Mouse (Mus musculus): ENCODE measurements around the gene Atxn7l3. TPM values are rescaled to one million over a fixed set of nuclear protein-coding genes. Genes with fewer than 3 reads are reported as not detected.

Atxn7l3 gene
- 100 to 1,000 TPM; 168 to 171 TPM for total RNA-seq (2021)
- long read RNA-seq, transcript Atxn7l3-201 (13 exons, 3,688 nt), result major isoform, 59 of 141 reads
- long read RNA-seq, transcript Atxn7l3-202 (13 exons, 3,706 nt), result minor isoform, 5 of 141 reads
- long read RNA-seq, partial matches to known transcripts, result 4 of 141 reads
- long read RNA-seq, other reads (novel, unspliced or antisense), result 72 of 141 reads

DNA sequence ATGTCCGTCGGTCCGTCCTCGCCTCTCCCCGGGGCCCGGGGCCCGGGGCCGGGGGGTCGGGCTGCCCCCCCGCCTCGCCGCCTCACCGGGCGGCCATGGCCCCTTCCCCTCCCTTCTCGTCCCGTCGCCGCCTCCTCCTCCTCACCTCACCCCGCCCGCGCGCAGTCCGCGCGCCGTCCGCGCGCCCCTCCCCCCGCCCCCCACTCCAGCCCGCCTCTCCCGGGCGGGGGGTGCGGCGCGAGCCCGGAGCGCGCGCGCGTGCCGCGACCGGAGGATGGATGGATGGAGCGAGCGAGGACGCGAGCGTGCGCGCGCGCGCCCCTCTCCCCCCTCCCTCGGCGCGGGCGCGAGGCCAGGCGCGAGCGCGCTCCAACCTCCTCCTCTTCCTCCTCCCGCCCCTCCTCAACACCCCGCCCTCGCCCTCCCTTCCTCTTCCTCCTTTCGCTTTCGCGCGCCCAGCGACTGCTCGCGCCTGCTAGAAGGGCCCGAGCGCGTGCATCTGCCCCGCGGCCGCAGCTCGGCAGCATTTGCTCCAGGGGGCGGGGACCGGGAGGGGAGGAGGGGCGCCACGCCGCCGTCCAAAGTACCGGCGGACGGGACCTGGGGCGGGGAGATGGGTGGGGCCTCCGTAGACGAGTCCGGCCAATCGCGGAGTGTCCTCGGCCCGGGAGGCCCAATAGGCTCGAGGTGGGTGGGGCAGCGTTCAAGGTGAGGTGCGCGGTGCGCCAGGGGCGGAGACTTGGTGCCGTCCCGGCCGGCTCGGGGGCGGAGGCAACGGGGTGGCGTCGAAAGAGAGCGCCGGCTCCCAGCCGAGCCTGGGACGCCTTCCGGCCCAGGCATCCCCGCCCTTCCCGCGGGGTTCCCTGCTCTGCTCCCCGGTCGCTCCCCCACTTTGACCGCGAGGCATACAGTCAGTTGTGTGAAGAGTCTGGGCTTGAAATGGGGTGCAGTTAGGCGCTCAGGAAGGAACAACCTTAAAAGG is at the start of gene Atxn7l3:
TSS of gene Atxn7l3 (minus strand) at position 141 of the 982 bp plus-strand sequence.
- DNase-seq (ENCODE audit: low spot score in 2 of 2), result peak; percentile 98 to 99

DNA sequence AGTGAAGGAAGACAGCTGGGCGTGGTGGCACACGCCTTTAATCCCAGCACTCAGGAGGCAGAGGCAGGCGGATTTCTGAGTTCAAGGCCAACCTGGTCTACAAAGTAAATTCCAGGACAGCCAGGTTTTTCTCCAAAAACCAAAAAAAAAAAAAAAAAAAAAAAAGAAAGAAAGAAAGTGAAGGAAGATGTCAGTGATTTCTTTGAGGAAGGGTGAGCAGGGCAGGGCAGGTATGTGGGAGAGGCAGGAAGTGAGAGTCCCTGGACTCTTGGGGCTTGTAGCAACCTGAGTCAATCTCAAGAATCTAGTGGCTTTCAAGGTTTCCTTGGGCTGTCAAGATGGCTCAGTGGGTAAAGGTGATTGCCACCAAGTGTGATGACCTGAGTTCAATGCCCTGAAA is 48.0 kb upstream of the Atxn7l3 start:
- no peak for DNase-seq (ENCODE audit: low spot score in 2 of 2)

DNA sequence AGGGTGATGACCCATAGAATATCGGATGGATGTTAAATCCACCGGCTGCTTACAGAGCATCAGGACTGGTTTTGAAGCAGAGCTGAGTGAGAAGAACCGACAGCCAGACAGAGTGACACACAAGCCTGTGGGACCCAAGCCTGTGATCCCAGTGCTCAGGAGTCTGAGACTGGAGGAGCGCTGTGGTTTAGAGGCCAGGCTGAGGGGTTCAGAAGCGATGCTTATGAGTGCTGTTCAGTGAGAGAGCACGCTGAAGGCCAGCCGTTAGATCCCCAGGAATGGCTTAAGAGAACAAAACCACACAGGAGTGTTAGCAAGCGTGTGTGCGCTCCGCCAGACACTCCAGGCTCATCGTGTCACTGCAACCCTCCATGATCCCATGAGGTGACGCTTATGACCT is 46.3 kb upstream of the Atxn7l3 start:
- no peak for DNase-seq (ENCODE audit: low spot score in 2 of 2)

DNA sequence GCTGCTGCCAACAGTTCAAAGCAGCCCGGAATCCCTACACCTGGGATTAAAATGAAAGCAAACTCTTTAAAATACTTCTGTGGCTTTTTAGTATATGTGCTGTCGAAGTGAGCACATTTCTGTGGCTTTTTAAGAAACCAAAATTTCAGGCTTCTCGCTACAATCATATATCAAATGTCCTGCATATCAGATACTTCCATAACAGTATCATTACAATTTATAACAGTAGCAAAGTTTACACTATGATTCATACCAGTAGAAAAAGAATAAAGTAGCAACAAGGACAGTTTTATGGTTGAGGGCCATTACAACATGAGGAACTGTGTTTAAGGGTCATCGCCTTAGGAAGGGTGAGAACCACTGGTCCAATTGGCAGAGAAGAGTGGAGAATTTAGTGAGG is 44.7 kb upstream of the Atxn7l3 start:
- no peak for DNase-seq (ENCODE audit: low spot score in 2 of 2)

DNA sequence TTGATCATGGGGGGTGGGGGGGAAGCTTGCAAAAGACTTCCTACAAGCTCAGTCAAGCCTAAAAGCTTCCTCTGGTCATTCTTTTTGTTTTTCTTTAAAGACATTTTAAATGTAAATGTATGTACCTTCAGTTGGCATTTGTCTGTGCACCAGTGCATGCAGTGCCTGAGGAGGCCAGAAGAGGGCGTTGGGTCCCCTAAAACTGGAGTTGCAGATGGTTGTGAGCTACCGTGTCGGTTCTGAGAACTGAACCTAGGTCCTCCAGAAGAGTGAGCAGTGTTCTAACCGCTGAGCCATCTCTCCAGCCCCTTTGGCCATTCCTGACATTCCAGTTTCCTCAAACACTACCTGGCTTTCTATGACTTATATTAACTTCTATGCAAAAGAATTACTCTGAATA is 43.2 kb upstream of the Atxn7l3 start:
- DNase-seq (ENCODE audit: low spot score in 2 of 2), result no peak

DNA sequence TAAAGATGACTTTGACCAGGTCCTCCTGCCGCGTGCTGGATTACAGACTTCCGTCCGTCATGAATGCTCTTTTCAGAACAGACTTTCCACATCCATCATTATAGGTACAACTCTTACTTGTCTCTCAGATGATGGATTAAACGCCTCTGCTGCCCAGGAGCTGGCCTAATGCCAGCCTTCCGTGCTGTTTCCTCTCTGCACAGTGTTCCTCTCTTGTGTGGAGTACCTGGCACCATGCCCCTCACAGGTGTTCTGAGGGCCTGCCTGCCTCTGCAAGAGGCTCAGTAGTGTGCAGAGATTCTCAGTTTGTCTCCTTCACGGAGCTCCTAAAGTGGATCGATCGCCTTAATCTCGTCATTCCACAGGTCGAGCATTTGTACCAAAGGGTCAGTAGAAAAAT is 42.8 kb upstream of the Atxn7l3 start:
- DNase-seq (ENCODE audit: low spot score in 2 of 2), result no peak

- peak in 1 of 2 experiments; percentile 46 for DNase-seq (ENCODE audit: low spot score in 2 of 2)
These were observed 42.1 kb upstream of the Atxn7l3 start for GRCm38 (mm10) chr11:102338561-102338960.

- DNase-seq (ENCODE audit: low spot score in 2 of 2), result no peak
These were observed 41.5 kb upstream of the Atxn7l3 start for GRCm38 (mm10) chr11:102337921-102338320.

- no peak for DNase-seq (ENCODE audit: low spot score in 2 of 2)
These were observed 39.8 kb upstream of the Atxn7l3 start for GRCm38 (mm10) chr11:102336191-102336590.

DNA sequence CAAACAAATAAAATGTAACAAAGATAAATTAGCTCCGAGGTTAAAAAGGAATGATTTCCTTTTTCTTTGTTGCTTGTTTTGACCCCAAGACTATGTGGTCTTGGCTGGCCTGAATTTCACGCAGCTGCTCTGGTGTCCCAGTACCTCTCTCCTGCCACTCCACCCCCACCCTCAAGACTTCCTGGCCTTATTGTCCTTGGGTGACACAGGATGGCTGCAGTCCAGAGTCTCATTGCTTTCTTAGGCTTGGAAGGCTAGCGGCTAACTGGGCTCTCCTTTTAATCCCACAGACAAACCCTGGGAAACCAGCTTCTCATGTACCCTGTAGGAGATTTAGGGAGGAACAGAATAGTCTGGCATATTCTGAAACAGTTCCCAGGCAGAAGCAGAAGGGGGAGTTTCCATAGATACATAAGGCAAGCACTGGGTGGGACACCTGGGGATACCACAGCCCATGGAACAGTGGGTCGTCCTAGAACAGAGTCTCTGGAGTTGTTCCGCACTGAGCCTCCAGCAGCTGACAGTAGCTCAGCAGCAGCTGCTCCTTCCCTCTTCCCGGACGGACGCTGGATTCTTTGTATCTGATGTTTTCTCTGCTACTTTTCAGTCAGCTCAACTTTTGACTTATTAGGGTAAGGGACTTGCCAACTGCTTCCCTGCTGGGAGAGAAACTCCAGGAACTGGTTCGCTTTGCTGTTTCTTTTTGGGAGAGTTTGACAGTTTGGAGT is 38.7 kb upstream of the Atxn7l3 start:
- DNase-seq (ENCODE audit: low spot score in 2 of 2), result no peak

- no peak for DNase-seq (ENCODE audit: low spot score in 2 of 2)
These were observed 37.6 kb upstream of the Atxn7l3 start for GRCm38 (mm10) chr11:102334010-102334409.

DNA sequence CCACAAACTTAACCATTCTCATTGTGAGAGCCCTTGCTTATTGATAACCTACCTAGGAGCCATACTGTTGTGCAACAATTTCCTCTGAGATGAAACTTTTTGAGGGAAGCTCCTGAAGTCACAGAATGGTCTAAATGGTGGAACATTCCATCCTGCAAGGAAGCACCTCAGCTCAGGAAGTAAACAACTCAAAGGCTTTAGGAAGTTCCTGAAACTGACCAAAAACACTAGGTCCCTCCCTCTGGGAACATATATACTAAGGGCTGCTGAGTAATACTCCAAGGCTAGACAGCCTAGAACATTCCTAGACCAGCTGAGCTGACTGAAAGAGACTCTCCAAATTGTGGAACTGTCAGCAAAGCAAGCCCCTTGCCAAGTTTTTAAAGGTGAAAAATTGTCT is 36.6 kb upstream of the Atxn7l3 start:
- DNase-seq (ENCODE audit: low spot score in 2 of 2), result no peak

- no peak for DNase-seq (ENCODE audit: low spot score in 2 of 2)
These were observed 35.4 kb upstream of the Atxn7l3 start for GRCm38 (mm10) chr11:102331806-102332205.

GRCm38 (mm10) chr11:102330039-102330438 is 33.6 kb upstream of the Atxn7l3 start:
- no peak for DNase-seq (ENCODE audit: low spot score in 2 of 2)

DNA sequence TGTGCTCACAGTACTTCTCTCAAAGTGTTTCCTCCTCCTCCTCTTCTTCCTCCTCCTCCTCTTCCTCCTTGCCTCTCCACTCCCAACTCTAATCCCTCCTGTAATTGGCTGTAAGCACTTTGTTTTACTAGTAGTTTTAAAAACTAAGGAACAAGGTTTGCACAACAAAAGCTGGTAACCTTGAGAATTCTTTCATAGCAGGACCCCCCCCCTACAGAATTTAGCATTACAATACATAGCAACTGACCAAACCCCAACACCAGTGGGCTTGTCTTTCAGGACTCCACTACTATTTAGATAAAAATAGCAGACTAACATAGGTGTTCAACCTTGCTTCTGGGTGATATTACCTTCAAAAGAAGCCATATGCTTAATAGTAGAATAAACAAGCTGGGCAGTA is 33.1 kb upstream of the Atxn7l3 start:
- DNase-seq (ENCODE audit: low spot score in 2 of 2), result no peak

DNA sequence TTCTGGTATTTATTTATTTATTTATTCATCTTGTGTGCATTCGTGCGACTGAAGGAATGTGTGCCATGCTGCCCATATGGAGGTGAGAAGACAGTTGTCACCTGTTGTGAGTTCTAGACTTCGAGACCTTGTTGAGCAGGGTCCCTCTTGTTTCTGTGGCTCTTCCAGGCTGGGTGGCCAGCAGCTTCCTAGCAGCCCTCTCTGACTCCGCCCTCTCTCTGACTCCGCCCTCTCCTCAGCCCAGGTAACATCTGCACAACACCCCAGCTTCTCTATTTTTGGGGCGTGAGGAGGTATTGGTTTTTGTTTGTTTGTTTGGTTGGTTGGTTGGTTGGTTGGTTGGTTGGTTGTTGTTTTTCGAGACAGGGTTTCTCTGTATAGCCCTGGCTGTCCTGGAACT is 31.4 kb upstream of the Atxn7l3 start:
- no peak for DNase-seq (ENCODE audit: low spot score in 2 of 2)

DNA sequence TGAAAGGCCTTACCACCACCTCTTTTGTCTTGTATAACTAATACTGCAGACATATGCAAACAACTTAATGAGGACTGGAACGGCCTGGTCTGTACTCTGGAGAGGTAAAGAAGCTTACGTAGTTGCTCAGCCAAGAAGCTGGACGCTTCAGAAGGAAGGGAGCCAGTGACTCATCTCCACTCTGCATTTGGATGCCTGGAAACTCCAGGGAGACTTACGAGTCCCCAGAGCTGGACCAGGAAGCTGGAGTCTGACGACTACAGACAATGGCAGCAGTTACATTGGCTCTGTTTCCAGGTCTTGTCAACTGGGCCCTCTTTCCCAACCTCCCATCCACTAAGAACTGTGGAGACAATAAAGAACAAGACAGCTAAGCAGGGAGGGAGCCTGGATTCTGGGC is 30.8 kb upstream of the Atxn7l3 start:
- no peak for DNase-seq (ENCODE audit: low spot score in 2 of 2)

DNA sequence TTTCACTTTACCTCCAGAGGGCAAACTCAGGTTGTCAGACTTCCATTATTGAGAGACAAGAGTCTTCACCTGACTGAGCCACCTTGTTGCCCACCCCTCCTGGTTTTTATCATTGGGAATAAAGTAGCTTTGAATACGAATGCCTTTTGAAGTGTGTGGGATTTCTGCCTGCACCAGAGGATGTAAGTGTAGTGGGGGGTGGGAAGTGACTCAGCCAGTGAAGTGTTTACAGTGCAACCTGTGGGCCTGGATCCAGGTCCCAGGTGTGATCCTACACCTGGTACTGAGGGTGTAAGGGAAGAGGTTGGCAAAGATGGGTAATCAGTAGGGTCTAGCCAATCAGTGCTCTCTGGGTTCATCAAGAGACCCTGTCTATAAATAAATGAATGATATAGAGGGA is 27.1 kb upstream of the Atxn7l3 start:
- DNase-seq (ENCODE audit: low spot score in 2 of 2), result no peak

DNA sequence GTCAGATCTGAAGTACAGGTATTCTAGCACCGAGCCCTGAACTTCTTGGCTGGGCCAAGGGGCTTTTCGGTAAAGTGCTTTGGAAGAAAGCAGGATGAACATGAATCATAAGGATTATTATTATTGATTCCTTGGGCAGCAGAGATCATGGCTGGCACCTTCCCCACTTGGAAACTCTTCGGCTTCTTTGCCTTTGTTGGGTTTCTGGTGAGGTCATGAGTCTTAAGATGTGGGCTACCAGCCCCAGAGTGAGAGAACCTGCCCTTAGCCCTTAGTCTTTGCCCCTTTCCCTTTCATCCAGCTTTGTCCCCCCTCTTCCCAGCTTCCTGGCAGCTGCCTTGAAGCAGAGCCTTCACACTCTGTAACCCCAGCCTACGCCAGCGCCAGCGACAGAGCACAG is 25.5 kb upstream of the Atxn7l3 start:
- DNase-seq (ENCODE audit: low spot score in 2 of 2), result no peak

DNA sequence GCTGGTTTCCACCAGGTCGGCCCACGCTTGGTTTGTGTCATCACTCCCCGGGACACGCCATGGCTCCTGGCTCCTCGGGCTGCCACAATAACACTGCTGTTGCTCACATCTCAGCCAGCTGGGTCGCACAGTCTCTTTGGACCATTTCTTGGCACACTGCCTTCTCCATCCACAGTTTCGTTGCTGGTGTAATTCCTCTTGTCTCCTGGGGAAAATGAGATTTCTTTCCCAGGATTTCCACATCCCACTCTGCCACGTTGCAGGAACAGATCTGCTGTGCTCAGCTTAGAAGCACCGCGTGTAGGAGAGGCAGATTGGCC is 24.2 kb upstream of the Atxn7l3 start:
- DNase-seq (ENCODE audit: low spot score in 2 of 2), result peak; percentile 68 to 75

- DNase-seq (ENCODE audit: low spot score in 2 of 2), result peak; percentile 91 to 93
These were observed 23.7 kb upstream of the Atxn7l3 start for GRCm38 (mm10) chr11:102319941-102320685.

All from layer of hippocampus, adult 18-20 months (tissue).